Mouse (Mus musculus) E14TG2a.4 (cell line): ENCODE data around the gene Pcif1.

Experiments
- H3K27me3 ChIP-seq: 2 replicates; pipeline ENCODE4 v1.6.1; 2014; ENCODE audit warnings: low read length, control low read depth; ENCODE audit not compliant: insufficient read depth
- H3K36me3 ChIP-seq: 2 replicates; pipeline ENCODE4 v1.6.1; 2014; ENCODE audit warnings: low read length, control low read depth; ENCODE audit not compliant: insufficient read depth
- H3K4me1 ChIP-seq: replicated peaks from 2 replicates; pipeline ENCODE4 v1.6.1; 2014; ENCODE audit warnings: low read depth, low read length, control low read depth
- H3K4me3 ChIP-seq: replicated peaks from 2 replicates; pipeline ENCODE4 v1.5.1; 2014; ENCODE audit warnings: mild to moderate bottlenecking, low read length
- H3K9me3 ChIP-seq: 2 replicates; pipeline ENCODE4 v1.6.1; 2014; ENCODE audit warnings: low read length, control low read depth
- CTCF ChIP-seq: conservative IDR thresholded peaks from 2 replicates; pipeline ENCODE4 v1.5.1; 2014; ENCODE audit warnings: low read length
- NANOG ChIP-seq: IDR thresholded peaks from 2 replicates; pipeline ENCODE4 v1.6.1; 2014; ENCODE audit warnings: borderline replicate concordance, low read length, mixed read lengths
- POU5F1 ChIP-seq: IDR thresholded peaks from 2 replicates; pipeline ENCODE4 v1.6.1; 2014; ENCODE audit warnings: low read length, borderline replicate concordance

The Pcif1 gene

GRCm38 (mm10) chr2:164909542-164909941, 30.4 kb downstream of the Pcif1 start:
- Histone ChIP-seq H3K9me3 (peaks cover 6% of the 10 kb centered on the region), H3K4me1 (peaks cover 59% of the 10 kb centered on the region), H3K36me3 (peaks cover 66% of the 10 kb centered on the region), H3K4me3 (peak overlapping the region; percentile 95), H3K27me3 (no peaks in the 10 kb centered on the region)
- no peak for TF ChIP-seq POU5F1
- TF ChIP-seq NANOG: no peak
- no peak for TF ChIP-seq CTCF

- Histone ChIP-seq H3K36me3 (peaks cover 61% of the 10 kb centered on the region), H3K9me3 (peaks cover 6% of the 10 kb centered on the region), H3K4me3 (peak overlapping the region; percentile 95), H3K4me1 (peaks cover 63% of the 10 kb centered on the region), H3K27me3 (no peaks in the 10 kb centered on the region)
- no peak for TF ChIP-seq NANOG
Measured at GRCm38 (mm10) chr2:164910360-164911061, 31.4 kb downstream of the Pcif1 start.

GRCm38 (mm10) chr2:164911086-164912048, 32.3 kb downstream of the Pcif1 start, which contains the start of gene Zfp335:
Gene Zfp335, minus strand, starts transcription at chr2:164911757.
- peaks cover under 1% of the 10 kb centered on the region for H3K9me3 ChIP-seq
- peaks cover 56% of the 10 kb centered on the region for H3K36me3 ChIP-seq
- no peaks in the 10 kb centered on the region for H3K27me3 ChIP-seq
- TF ChIP-seq POU5F1: no peak
- TF ChIP-seq CTCF: no peak
- TF ChIP-seq NANOG: no peak
- H3K4me3 ChIP-seq: peak within 1 kb of the TSS; percentile 95
- H3K4me1 ChIP-seq: peaks cover 71% of the 10 kb centered on the region

- TF ChIP-seq NANOG (no peak), CTCF (no peak), POU5F1 (no peak)
- Histone ChIP-seq H3K36me3 (peaks cover 48% of the 10 kb centered on the region), H3K9me3 (no peaks in the 10 kb centered on the region), H3K4me1 (peaks cover 79% of the 10 kb centered on the region), H3K27me3 (no peaks in the 10 kb centered on the region), H3K4me3 (peak overlapping the region; percentile 95)
Measured at GRCm38 (mm10) chr2:164912151-164912550, 33.0 kb downstream of the Pcif1 start.

- peak overlapping the region; percentile 95 for H3K4me3 ChIP-seq
- no peak for TF ChIP-seq POU5F1
- no peaks in the 10 kb centered on the region for H3K9me3 ChIP-seq
Measured at GRCm38 (mm10) chr2:164912749-164913427, 33.8 kb downstream of the Pcif1 start.

GRCm38 (mm10) chr2:164913428-164913786, 34.3 kb downstream of the Pcif1 start:
- no peaks in the 10 kb centered on the region for H3K9me3 ChIP-seq
- TF ChIP-seq CTCF: no peak
- no peak for TF ChIP-seq NANOG
- TF ChIP-seq POU5F1: no peak
- peaks cover 79% of the 10 kb centered on the region for H3K4me1 ChIP-seq
- no peaks in the 10 kb centered on the region for H3K27me3 ChIP-seq
- peaks cover 36% of the 10 kb centered on the region for H3K36me3 ChIP-seq
- H3K4me3 ChIP-seq: 0 out of 2 replicates have a peak overlapping the region, but pooled peaks have one; percentile 95

More at GRCm38 (mm10) chr2:164912749-164913427, 33.8 kb downstream of the Pcif1 start:
- peaks cover 80% of the 10 kb centered on the region for H3K4me1 ChIP-seq
- H3K36me3 ChIP-seq: peaks cover 41% of the 10 kb centered on the region
- H3K27me3 ChIP-seq: no peaks in the 10 kb centered on the region

- no peaks in the 10 kb centered on the region for H3K9me3 ChIP-seq
- 0 out of 2 replicates have a peak overlapping the region, but pooled peaks have one; percentile 24 for H3K4me3 ChIP-seq
- TF ChIP-seq CTCF: no peak
- no peak for TF ChIP-seq POU5F1
- no peak for TF ChIP-seq NANOG
- H3K27me3 ChIP-seq: no peaks in the 10 kb centered on the region
- peaks cover 38% of the 10 kb centered on the region for H3K36me3 ChIP-seq
- peaks cover 56% of the 10 kb centered on the region for H3K4me1 ChIP-seq
Measured at GRCm38 (mm10) chr2:164916820-164917219, 37.7 kb downstream of the Pcif1 start.

GRCm38 (mm10) chr2:164917371-164917770, 38.3 kb downstream of the Pcif1 start:
- peaks cover 53% of the 10 kb centered on the region for H3K4me1 ChIP-seq
- H3K27me3 ChIP-seq: no peaks in the 10 kb centered on the region
- peaks cover 38% of the 10 kb centered on the region for H3K36me3 ChIP-seq
- peak overlapping the region; percentile 39 for H3K4me3 ChIP-seq
- TF ChIP-seq CTCF (no peak), NANOG (peak; percentile 40; the same call in 1 of the 2 replicates)
- H3K9me3 ChIP-seq: no peaks in the 10 kb centered on the region
